Mouse (Mus musculus) fat pad, adult 2 months (tissue): ENCODE data around the gene Slco4c1.

ENCODE experiments used
- DNase-seq: peaks from one replicate; pipeline ENCODE4 v3.0.0-alpha.2; 2011; ENCODE audit warnings: low read depth, low spot score; ENCODE audit errors: extremely low read depth

The Slco4c1 gene

DNA sequence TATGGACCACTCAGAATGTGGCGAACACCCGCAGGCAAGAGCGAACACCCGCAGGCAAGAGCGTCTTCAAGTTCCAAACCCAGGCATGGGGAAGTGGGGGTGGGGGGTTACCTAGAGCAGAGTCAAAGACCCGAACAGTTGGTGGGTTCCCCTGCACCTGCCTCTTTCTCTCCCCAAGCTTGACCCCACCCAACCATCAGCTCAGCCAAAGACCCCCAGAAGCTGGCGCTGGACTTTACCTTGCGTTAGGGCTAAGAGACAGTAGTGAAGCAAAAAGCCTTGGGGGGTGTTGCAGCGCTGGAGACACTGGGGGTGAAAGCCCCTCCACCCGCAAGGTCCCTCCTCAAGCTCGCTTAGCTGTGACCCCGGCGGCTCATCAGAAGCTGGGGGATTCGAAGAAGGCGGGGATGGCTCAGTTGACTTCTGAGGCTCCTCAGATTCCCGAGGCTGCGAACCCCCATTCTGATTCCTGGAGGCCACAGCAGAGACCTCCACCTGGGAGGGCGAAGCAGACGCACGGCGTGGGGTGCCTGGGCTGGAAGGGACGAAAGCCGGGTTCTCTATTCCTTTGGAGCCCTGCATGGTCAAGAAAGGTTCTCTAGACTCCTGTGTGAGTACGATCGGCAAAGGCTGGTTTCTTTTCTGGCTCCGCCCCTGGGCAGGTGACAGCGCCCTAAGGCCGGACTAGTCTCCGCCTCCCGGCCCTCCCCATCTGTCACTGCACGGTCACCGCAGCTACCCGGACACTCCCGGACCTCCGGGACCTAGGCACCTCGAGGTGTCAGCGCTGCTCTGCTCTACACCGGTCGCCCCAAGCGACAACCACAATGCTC lies at the start of gene Slco4c1:
Gene Slco4c1, minus strand, starts transcription at position 644 of the 833 bp plus-strand sequence.
- DNase-seq = no peak

DNA sequence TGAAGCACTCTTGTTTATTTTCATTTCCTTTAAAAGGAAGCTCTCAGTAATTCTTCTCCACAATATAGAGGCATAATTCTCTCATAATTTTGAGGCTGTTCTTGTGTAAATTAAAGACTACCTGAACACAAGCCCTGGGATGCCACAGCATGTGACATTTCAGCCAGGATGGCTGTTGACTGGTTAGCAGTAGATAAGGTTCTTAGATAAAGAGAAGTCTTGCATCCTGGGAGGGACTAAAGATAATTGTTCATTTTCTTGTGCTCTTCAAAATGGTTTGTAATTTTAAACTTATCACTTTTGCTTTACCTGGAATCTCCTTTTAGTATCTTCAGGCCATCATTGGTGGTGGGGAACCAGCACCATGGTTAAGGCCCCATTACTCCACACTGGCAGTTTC lies 45.4 kb upstream of the Slco4c1 start:
- DNase-seq = no peak

DNA sequence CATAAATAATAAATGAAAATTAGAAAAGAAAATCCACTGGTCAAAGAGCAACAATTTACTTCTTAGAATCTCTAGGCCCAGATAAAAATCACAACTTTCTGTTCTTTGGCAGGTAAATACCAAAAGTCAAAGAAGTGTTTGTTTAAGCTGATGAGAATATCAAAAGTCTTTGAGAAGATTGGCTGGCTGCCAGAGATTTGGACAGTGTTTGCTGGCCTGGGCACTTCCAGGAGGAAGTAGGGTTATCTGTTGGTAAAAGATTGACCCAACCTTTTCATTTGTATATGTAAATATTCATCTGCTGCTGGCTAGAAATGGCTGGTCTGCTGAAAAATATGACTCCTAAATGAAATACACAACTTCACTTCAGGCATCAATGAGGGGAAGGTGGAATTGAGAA lies 11.8 kb upstream of the Slco4c1 start:
- DNase-seq = no peak

DNA sequence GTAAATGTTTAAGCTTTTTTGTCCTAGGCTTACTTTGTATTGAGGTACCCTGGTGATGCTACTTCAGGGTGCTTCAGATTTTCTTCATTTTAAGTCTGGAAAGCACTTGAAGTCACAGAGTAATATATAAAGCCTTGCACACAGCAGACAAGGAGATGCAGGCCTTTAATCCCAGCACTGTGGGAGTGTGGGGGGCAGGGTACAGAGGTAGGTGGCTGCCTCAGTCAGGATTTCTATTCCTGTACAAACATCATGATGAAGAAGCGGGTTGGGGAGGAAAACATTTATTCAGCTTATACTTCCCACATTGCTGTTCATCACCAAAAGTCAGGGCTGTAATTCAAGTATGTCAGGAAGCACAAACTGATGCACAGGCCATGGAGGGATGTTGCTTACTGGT lies 6.6 kb upstream of the Slco4c1 start:
- DNase-seq = no peak

DNA sequence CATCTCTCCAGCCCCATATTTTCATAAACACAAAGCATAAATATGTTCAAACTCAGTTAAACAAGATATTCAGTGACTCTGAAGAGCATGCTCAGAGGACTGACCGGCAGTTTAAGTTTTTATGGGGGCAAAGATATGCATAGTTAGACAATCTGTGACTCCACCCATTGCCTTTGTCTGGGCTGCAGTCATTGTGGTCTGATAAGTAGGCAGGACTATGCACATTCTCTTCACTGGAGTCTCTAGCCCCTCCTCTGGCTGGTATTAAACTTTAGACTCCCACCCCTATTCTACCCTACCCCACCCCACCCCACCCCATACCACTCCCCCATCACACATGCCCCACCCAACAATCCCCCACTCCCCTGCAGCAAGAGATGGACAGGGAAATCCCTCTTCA lies 4.1 kb upstream of the Slco4c1 start:
- DNase-seq = no peak

DNA sequence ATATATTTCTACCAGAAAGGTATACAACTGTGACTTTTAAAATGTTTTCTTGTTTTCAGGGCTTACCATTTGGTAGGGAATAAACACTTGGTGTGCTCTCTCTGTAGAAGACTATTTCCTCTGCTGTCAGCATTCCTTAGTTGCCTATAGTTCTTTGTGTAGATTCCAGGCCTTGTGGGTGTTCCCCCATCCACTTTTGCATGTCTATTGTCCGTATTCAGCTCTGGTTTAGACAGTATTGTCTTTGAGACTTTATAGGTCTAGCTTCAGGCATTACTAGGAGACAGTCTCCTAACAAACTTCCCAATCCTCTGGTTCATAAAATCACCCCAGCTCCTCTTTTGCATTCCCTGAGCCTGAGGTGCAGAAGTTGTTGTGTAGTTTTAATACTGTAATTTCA lies 2.7 kb upstream of the Slco4c1 start:
- DNase-seq = no peak

DNA sequence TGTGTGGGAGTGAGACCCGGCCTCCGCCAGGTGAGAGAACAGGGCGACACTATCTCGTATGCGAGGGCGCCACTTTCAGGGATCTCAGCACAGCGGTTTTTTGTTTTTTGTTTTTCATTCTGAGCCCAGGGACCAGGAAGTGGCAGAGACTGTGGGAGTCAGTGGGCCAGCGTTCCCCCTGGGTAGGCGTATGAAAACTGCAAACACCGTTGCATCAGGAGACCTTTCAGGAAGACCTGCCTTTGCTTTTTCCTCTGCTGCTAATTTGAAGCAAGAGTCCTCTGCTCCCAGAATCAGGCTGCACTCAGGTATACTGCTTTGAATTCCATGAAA lies 356 bp upstream of the Slco4c1 start:
- no peak for DNase-seq

DNA sequence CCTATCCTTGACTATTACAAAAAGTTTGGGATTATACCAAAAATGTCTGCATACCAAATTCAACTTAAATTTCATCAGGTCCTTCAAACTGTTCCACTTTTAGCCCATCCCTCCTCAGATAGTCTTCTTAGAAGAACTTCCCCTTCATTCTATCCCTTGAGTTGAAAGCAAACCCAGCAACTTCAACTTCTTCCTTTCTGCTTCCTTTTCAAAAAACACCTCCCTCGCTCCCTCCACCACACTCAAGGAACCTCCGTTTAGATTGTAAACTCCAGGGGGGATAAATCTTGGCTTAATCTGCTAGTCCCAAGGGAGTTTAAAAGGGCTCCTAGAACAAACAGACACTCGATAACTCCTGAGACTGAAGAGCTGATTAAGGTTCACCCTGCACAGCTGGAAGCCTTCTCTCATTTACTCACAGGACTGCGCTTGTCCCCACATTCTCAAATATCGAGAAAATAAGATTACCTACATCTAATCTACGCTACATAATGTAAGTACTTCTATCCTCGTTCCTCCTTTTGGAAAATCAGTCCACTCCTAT lies 1.1 kb downstream of the Slco4c1 start:
- DNase-seq = no peak

DNA sequence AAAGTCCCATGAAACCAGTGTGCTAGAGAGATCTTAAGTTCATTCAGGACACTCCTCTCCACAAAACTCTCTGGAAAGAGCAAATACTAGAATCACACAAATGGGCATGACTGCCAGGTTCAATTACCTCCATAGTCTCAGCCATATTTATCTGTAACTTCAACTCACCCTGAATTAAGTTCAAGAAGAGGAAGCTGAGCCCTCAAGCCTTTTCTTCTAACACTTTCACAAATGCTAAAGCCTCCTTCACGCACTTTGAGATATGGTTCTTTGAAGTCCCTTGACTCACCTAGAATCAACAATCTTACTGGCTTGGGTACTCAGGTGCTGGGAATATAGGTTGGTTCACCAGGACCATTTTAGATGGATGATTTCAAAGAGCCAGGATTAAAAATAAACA lies 3.2 kb downstream of the Slco4c1 start:
- DNase-seq = no peak

DNA sequence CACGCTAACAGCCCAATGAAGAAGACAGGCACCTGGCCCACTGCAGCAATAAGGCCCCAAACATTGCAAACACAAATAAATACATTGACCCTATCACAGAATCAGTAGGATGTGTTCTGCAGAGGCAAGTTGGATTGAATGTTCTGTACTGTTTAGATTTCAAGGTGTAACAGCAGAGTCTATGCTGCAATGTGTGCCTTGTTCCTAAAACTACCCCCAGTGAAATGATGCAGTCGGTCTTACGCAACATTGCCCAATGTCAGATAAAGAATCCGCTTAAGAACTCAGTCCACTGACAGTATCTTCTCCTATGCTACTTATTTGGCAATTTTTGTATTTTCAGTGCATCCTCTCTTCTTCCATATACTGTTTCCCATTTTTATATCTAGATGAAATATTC lies 6.0 kb downstream of the Slco4c1 start:
- no peak for DNase-seq

DNA sequence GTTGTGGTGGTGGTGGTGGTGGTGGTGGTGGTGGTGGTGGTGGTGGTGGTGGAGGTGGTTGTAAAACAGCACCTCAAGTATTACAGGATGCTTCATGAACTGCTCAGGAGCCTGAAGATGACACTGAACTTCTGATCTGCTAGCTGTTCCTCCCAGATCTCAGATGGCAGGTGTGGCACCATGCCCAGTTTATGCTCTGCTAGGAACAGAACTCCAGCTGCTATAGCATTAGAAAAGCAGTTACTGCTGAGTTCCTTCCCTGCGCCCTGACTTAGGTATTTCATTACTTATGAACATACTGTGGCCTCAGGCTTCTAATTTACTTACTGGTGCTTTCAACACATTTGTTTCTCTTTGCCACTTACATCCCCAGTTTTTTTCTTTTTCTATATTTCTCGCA lies 7.9 kb downstream of the Slco4c1 start:
- DNase-seq = no peak

DNA sequence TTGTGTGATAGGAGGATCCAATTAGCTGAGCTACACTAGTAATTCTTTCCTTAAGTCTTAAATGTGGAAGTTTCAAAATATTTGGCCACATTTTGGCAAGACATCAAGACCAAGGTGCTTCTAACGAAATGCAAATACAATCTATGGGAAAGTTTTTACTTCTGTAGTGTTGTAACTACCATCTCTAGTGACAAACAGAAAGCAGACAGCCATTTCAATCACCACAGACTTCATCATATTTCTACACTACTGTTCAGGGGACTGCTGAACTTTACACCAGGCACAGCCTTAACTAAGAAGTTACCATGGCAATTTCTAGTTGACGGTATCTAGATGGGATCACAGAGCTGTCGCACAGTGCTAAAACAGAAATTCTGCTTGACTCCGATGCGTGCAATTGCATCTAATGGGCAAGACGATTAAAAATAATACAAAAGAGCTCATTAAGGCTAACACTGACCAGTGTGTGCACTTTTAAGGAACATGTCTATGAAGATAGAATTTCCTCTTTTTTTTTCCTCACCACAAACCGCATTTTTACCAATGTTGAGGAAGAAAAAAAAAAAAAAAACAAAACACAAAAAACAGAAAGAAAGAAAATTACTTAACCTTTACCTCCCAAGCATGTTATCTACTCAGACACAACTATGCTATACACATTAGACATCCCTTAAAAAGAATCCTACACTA lies 11.8 kb downstream of the Slco4c1 start:
- no peak for DNase-seq

DNA sequence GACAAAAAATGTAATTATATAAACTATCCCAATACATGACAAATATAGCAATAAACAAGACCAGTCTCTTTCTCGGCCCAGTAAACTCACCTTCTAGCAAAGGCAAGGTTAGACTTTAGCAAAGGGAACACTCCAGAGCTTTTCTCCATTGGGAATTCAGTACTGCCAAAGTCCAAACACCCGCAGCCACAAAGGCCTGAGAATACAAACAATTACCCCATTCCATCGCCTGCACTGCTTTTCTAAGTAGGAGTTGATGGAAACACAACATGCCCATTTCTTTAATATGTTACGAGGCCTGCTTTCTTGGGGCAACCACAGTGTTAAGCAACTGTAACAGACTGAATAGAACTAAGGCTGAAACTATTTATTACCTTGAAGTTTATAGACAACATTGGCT lies 18.4 kb downstream of the Slco4c1 start:
- DNase-seq = no peak

DNA sequence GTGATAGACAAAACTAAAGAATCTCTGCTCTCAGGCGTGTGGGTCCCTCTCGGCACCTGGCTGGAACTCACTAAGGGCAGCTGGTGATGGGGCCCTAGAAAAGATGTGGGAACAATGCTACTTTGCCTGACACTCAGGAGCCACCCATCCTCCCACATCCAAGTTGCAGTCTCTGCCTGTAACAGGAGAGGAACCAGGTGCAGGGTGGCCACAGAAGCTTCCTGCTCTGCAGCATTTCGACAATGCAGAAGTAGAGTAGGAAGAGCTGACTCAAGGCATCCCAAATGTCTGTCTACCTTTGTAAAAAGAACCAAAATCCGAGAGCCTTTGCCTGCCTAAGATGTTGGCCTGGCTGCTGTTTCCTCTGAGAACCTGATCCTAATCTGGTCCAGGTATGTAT lies 22.9 kb downstream of the Slco4c1 start:
- DNase-seq = no peak

DNA sequence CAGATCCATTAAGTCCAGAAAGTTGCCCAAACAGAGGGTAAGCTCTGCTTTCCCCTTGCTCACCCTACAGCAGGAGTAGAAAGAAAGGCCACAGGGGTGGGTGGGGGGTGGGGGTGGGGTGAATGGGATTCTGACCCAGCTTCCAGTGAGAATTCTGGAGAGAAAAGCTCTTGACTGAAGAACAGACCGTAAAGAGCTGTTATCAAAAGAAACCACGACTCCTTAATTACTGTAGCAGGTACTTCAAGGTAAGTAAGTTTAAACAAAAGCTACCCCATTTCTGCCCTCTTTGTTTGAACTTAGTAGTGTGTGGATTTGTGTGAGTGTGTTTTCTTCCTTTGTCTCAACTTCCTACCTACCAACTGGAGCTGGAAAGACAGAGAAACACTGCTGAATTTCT lies 23.4 kb downstream of the Slco4c1 start:
- DNase-seq = no peak

DNA sequence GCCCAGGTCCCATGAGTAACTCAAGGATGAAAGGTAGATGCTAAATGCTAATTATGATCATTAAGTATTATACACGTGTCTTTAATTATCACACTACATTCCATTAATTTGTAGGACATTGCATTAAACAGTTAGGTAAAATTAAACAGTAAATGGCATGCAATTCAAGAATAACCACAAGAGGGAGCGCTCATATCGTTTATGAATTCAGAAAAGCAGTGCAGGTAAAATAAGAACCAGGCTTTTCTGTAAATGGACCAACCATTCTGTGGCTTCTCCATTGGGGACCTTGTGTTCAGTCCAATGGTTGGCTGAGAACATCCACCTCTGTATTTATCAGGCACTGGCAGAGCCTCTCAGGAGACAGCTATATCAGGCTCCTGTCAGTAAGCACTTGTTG lies 25.2 kb downstream of the Slco4c1 start:
- DNase-seq = no peak

DNA sequence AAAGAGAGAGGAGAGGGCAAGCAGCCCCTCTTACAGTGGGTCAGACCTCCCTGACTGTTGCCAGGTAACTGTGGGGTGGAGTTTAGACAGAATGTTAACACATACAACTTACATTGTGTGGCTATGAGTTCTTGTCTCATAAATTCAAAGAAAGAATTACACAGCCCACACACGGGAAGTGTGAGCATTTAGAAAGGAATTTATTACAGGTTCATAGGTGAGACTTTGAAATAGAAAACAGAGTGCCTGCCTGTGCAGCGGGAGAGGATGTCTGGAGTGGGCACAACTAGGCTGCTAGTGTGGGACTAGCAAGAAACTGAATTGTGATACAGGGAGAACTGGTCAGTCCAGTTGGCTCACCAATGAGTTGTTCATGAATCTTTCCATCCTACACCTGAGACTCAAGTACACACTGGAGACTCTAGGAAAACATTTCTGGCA lies 66.7 kb downstream of the Slco4c1 start:
- DNase-seq = no peak

DNA sequence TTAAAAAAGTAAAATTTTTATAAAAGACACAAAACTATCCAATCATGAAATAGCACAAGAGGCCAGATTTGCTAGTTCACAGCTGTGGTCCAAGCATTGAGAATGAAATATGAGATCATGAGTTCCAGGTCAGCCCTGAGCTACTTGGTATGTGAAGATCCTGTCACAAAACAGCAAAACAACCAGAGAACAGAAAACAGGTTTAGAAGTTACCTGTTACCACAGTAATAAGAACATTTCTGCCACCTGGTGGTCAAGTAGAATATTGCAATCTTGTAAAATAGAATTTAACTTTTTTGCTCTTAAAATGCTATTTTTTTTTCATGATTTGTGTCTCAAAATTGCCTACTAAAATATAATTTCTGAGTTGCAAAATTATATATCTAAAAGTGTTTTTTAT lies 70.4 kb downstream of the Slco4c1 start:
- DNase-seq = no peak

DNA sequence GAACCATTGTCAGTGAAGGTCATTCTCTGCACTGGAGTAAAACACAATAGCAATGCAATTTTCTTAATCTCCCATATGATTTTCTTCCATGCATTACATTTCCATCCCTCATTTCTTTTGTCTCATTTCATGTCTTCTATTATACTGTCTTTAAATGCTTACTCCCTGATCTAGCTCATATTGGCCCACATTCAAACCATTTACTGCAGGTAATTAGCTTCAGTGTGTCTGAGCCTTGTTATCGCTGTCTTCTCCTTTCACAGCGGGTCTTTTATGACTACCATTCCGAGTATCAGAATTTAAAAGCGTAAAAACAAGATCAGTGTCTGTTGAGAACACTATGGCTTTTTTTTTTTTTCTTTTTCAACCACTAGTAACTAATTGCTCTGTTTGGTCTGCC lies 77.3 kb downstream of the Slco4c1 start:
- DNase-seq = no peak

DNA sequence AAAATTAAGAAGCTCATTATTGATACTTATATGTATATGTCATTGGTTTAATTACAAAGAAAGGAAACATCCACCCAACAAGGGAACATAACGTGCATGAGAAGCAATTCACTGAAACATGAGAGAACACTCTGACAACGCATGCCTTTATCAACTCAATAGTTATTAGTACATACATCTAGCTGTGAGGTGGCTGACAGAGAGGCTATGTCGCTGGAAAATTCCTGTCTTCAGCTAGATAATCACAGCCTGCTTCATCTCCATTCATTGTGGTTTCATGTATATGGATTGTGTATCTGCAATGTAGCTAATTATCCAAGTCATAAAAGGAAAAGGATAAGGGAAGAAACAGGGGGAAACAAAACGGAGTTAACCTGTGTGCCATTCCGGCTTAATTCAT lies 77.7 kb downstream of the Slco4c1 start:
- DNase-seq = no peak

DNA sequence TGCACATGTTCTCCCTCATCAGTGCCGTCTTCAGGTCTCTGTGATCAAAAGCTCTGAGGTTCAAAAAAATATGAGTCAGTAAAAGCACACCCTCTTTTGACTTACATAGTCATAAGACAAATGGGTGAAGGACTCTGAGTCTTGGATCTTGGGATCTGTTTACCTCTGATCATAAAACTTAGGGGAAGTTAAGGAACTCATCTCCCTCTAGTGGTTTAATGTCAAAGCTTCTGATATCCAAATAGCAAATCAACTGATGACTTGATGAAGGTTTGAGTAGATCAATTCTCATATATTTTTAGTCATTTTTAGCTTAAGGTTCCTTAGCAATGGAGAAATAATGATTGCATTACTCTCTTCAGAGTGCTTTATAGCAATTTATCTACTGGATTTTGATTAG lies 82.7 kb downstream of the Slco4c1 start:
- no peak for DNase-seq

DNA sequence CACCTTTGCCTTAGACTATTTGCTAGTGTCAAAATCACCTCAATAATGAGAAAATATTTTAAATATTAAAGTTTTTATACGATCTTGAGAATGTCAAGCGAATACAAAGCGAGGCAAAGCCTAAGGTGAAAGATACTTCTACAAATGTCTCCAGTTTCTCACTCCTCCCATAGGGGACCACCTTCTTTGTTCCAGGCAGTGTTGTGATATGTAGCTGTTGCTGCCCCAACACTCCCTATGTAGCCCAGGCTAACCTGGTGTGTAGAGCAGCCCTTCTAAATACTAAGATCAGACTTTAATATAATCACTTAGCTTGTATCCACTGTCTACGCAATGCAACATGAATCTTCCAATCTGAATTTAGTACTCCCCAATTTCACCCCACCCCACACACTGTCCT lies 97.8 kb downstream of the Slco4c1 start:
- DNase-seq = no peak
